ENCODE assay signal across 11 mouse cellular contexts in genomic region chr4:84457512-84458217, GRCm38 (mm10).
DNase-seq lines count a peak whose midpoint lies in the region; ATAC-seq and TF ChIP-seq lines count a peak whose summit lies in the region.
"Had no signal": no experiment of that assay in that cellular context is flagged by ENCODE, and none has a peak within 500 bp of the region (broad histone marks: within the 10 kb centered on the region; RNA-seq: fewer than 3 reads in every experiment).

No protein-coding gene starts in this region.

- no peak for DNase-seq in kidney, adult 2 months
- no peak for DNase-seq in kidney, adult 8-10 months
- peak; percentile 36 for DNase-seq in Muller cell, postnatal 12 days (ENCODE audit: inconsistent ontology term)
- DNase-seq in embryonic facial prominence, embryonic 11.5 days (ENCODE audit: low spot score), result peak; percentile 78
- no peak for DNase-seq in left cerebral cortex, adult 18-20 months (ENCODE audit: low spot score in 2 of 2)
- no peak for DNase-seq in cerebellum, adult 9-10 months
- DNase-seq: cerebellum, postnatal 14 days; kidney, postnatal 25 days; thymus, postnatal 25 days had no signal

- ATAC-seq in embryonic facial prominence, embryonic 11.5 days (replicated peaks; ENCODE audit: insufficient number of reproducible peaks, low FRiP score, low TSS enrichment, low read depth), result 0 out of 2 replicates have a peak, but pooled peaks have one; percentile 22
- ATAC-seq in limb, embryonic 12.5 days (ENCODE audit: insufficient number of reproducible peaks, insufficient read depth, low FRiP score, low TSS enrichment, low read depth), result peak; percentile 71; the same call in 1 of the 2 replicates
- ATAC-seq: forebrain, embryonic 14.5 days had no signal

- no peaks in the 10 kb centered on the region for H3K27me3 ChIP-seq in kidney, adult 2 months (replicated peaks; ENCODE audit: control insufficient read depth, insufficient read depth, low read length)
- H3K27me3 ChIP-seq in embryonic facial prominence, embryonic 11.5 days (ENCODE audit: control insufficient read depth, insufficient read depth, low read length), result no peaks in the 10 kb centered on the region
- no peaks in the 10 kb centered on the region for H3K27me3 ChIP-seq in limb, embryonic 12.5 days

- no peaks in the 10 kb centered on the region for H3K36me3 ChIP-seq in kidney, adult 2 months (ENCODE audit: control insufficient read depth, insufficient read depth, low read length)
- no peaks in the 10 kb centered on the region for H3K36me3 ChIP-seq in embryonic facial prominence, embryonic 11.5 days (replicated peaks; ENCODE audit: control insufficient read depth, insufficient read depth, low read depth, low read length)
- H3K36me3 ChIP-seq in limb, embryonic 12.5 days, result no peaks in the 10 kb centered on the region

- TF ChIP-seq POLR2A in kidney, adult 2 months (IDR thresholded peaks at IDR 0.05; ENCODE audit: low read depth, low read length), result no peak

- peak overlapping the region; percentile 28; the same call in 1 of the 2 replicates for H3K27ac ChIP-seq in kidney, adult 2 months (ENCODE audit: insufficient read depth, low read depth, low read length)
- 0 out of 2 replicates have a peak overlapping the region, but pooled peaks have one; percentile 17 for H3K27ac ChIP-seq in embryonic facial prominence, embryonic 11.5 days (replicated peaks; ENCODE audit: low read depth, low read length)
- peak overlapping the region; percentile 87 for H3K27ac ChIP-seq in limb, embryonic 12.5 days

- H3K4me2 ChIP-seq in embryonic facial prominence, embryonic 11.5 days (ENCODE audit: low read depth, low read length), result no peak overlapping the region
- peak overlapping the region; percentile 24 for H3K4me2 ChIP-seq in limb, embryonic 12.5 days

- H3K9me3 ChIP-seq in embryonic facial prominence, embryonic 11.5 days (replicated peaks; ENCODE audit: control insufficient read depth, low read length), result no peaks in the 10 kb centered on the region
- no peaks in the 10 kb centered on the region for H3K9me3 ChIP-seq in limb, embryonic 12.5 days

- no peak overlapping the region for H3K9ac ChIP-seq in embryonic facial prominence, embryonic 11.5 days (replicated peaks; ENCODE audit: low read length)
- no peak overlapping the region for H3K9ac ChIP-seq in limb, embryonic 12.5 days (replicated peaks)

- no peak for TF ChIP-seq CTCF in kidney, adult 2 months (conservative IDR thresholded peaks at IDR 0.05; ENCODE audit: insufficient read depth, insufficient read length, low read depth, low read length)

- 67% methylated on average over 10 of the region's 10 CpGs for WGBS in kidney, adult 2 months
- 45% methylated on average over 10 of the region's 10 CpGs for WGBS in embryonic facial prominence, embryonic 11.5 days
- WGBS in limb, embryonic 12.5 days, result 16% methylated on average over 9 of the region's 10 CpGs

- H3K4me1 ChIP-seq in kidney, adult 2 months (ENCODE audit: control insufficient read depth, insufficient read depth, low read length), result peaks cover 13% of the 10 kb centered on the region; the same call in 1 of the 2 replicates
- peaks cover 5% of the 10 kb centered on the region; the same call in 1 of the 2 replicates for H3K4me1 ChIP-seq in embryonic facial prominence, embryonic 11.5 days (ENCODE audit: control insufficient read depth, insufficient read depth, low read length)
- H3K4me1 ChIP-seq in limb, embryonic 12.5 days (replicated peaks), result peaks cover 54% of the 10 kb centered on the region

- no peak overlapping the region for H3K4me3 ChIP-seq in kidney, adult 2 months (ENCODE audit: insufficient read depth, low read depth, low read length)
- no peak overlapping the region for H3K4me3 ChIP-seq in embryonic facial prominence, embryonic 11.5 days (ENCODE audit: low read depth, low read length)
- no peak overlapping the region for H3K4me3 ChIP-seq in limb, embryonic 12.5 days (replicated peaks)

Comparison
In these comparisons a context has a peak if more than half of its experiments do, and no peak if none do; other contexts are left out.
1. DNase-seq: peak in Muller cell, postnatal 12 days (single experiment) and embryonic facial prominence, embryonic 11.5 days (single experiment); none in kidney, adult 2 months (single experiment), kidney, adult 8-10 months (0 of 2), left cerebral cortex, adult 18-20 months (0 of 2) and cerebellum, adult 9-10 months (single experiment).
2. H3K27ac ChIP-seq: peak in every context shown above with its lines; median percentile 87 in limb, embryonic 12.5 days; 28 in kidney, adult 2 months; 17 in embryonic facial prominence, embryonic 11.5 days.